Mouse (Mus musculus) Muller cell, postnatal 12 days (primary cell): ENCODE measurements around the gene Ina.
A peak's percentile ranks its signal among the peaks of the same experiment; 100 is the strongest.
"Not testable (repeated sequence)": the region's sequence is repeated elsewhere in the genome, so short reads cannot be mapped to it uniquely, and the experiment has no call there.

Experiments used
- DNase-seq: peaks from one replicate; pipeline ENCODE4 v3.0.0-alpha.2; 2015; ENCODE audit errors: inconsistent ontology term

Ina gene

GRCm38 (mm10) chr19:47014447-47015381, at the start of gene Ina, which contains the start of gene Nt5c2:
Gene Ina, plus strand, starts transcription at chr19:47014698.
Gene Nt5c2, minus strand, starts transcription at chr19:47015153.
- peak; percentile 69 for DNase-seq

- no peak for DNase-seq
Measured at GRCm38 (mm10) chr19:46965496-46965895, 49.0 kb upstream of the Ina start.

GRCm38 (mm10) chr19:46966330-46966729, 48.2 kb upstream of the Ina start:
- DNase-seq: no peak

GRCm38 (mm10) chr19:46967861-46968260, 46.6 kb upstream of the Ina start:
- DNase-seq: no peak

GRCm38 (mm10) chr19:46968833-46969232, 45.7 kb upstream of the Ina start:
- DNase-seq: no peak

- DNase-seq: peak; percentile 39
Measured at GRCm38 (mm10) chr19:46969286-46969985, 45.1 kb upstream of the Ina start.

GRCm38 (mm10) chr19:46970121-46970729, 44.3 kb upstream of the Ina start:
- DNase-seq: no peak

GRCm38 (mm10) chr19:46971051-46971689, 43.3 kb upstream of the Ina start:
- no peak for DNase-seq

GRCm38 (mm10) chr19:46971712-46972111, 42.8 kb upstream of the Ina start:
- DNase-seq: no peak

GRCm38 (mm10) chr19:46972159-46972558, 42.3 kb upstream of the Ina start:
- DNase-seq: no peak

GRCm38 (mm10) chr19:46975565-46975964, 38.9 kb upstream of the Ina start:
- DNase-seq: peak; percentile 46

GRCm38 (mm10) chr19:46975997-46976396, 38.5 kb upstream of the Ina start:
- no peak for DNase-seq

GRCm38 (mm10) chr19:46976743-46977142, 37.8 kb upstream of the Ina start:
- DNase-seq: no peak

GRCm38 (mm10) chr19:46977460-46977859, 37.0 kb upstream of the Ina start:
- DNase-seq: peak; percentile 82

GRCm38 (mm10) chr19:46978069-46978468, 36.4 kb upstream of the Ina start:
- DNase-seq: not testable (repeated sequence)

GRCm38 (mm10) chr19:46978920-46979780, 35.3 kb upstream of the Ina start:
- peak; percentile 55 for DNase-seq

GRCm38 (mm10) chr19:46979781-46980105, 34.8 kb upstream of the Ina start:
- DNase-seq: no peak

GRCm38 (mm10) chr19:46981462-46981861, 33.0 kb upstream of the Ina start:
- DNase-seq: no peak

- no peak for DNase-seq
Measured at GRCm38 (mm10) chr19:46983352-46983965, 31.0 kb upstream of the Ina start.

- no peak for DNase-seq
Measured at GRCm38 (mm10) chr19:46983966-46984380, 30.5 kb upstream of the Ina start.
